Mouse (Mus musculus) erythroblast, embryonic 14.5 days (primary cell): Measurements from ENCODE around the gene Glrp1.

Experiments
- GATA1 ChIP-seq: IDR thresholded peaks from 2 replicates; pipeline ENCODE4 v1.6.1; 2012; ENCODE audit warnings: low read length, inconsistent platforms, mixed read lengths
- TAL1 ChIP-seq: IDR thresholded peaks from 3 replicates; pipeline ENCODE4 v1.6.1; 2012; ENCODE audit warnings: low read length, inconsistent platforms, mixed read lengths

DNA sequence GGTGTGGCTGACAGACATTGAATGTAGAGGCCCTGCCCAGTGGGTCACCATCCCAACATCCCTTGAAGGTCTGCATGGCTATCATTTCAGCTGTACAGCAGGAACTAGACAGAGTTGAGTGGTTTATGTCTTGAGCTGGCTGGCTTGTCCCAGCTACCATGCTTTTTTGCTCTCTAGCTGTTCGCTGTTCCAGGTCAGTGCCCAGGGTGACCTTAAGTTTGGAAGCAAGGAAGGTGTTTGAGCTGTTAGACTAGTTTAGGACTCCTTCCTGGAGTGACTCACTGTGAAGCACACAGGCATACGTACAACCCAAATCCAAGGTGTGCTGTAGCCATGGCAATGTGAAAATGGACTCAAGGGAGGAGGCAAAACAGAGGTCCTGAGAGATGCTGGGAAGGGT is 41.5 kb downstream of the Glrp1 start:
- TF ChIP-seq TAL1, result no peak
- no peak for TF ChIP-seq GATA1
